In genomic region chr7:103305348-103305747, GRCm38 (mm10) we compare ENCODE assay signal across 14 mouse cellular contexts. TPM values are rescaled to one million over a fixed set of nuclear protein-coding genes. Genes with fewer than 3 reads are reported as not detected.
"Had no signal": no experiment of that assay in that cellular context is flagged by ENCODE, and none has a peak within 500 bp of the region (broad histone marks: within the 10 kb centered on the region; RNA-seq: fewer than 3 reads in every experiment).

TSS of gene Olfr596 (plus strand) at chr7:103305648.

RNA-seq across cellular contexts. Expression of gene Olfr596, which starts in this region (rescaled TPM):
- total RNA-seq: neutrophil, adult 5-6 weeks had no signal
- polyA plus RNA-seq: neural tube, embryonic 13.5 days; neural tube, embryonic 14.5 days; neural tube, embryonic 15.5 days; small intestine, adult 2 months; spleen, adult 2 months; stomach, embryonic 14.5 days; stomach, embryonic 15.5 days; stomach, embryonic 16.5 days; stomach, postnatal 0 days; testis, adult 2 months; thymus, adult 2 months; thymus, postnatal 0 days; urinary bladder, adult 2 months had no signal
